Mouse (Mus musculus) MEL (cell line): ENCODE results near the gene Egfl7. TPM values are rescaled to one million over a fixed set of nuclear protein-coding genes. Genes with fewer than 3 reads are reported as not detected.

ENCODE experiments used
- DNase-seq: peaks from one replicate; pipeline ENCODE4 v3.0.0; 2011; ENCODE audit warnings: low read depth, low spot score
- H3K27ac ChIP-seq: 2 replicates; pipeline ENCODE4 v1.5.1; 2012; ENCODE audit warnings: low read depth, mild to moderate bottlenecking, control low read depth, low read length, moderate library complexity; ENCODE audit not compliant: control insufficient read depth
- H3K27me3 ChIP-seq, 2 experiments: fragments of 150-350 bp in 1 of 2; sonication (generic) in 1 of 2; 2 replicates each; pipeline ENCODE4 v1.6.1; 2012; ENCODE audit warnings: low read length in 2 of 2, mild to moderate bottlenecking in 2 of 2, improper control_type of control experiment in 1 of 2, moderate library complexity in 1 of 2; ENCODE audit not compliant: insufficient read depth in 2 of 2, control insufficient read depth in 1 of 2
- H3K36me3 ChIP-seq, 2 experiments: 2 replicates each; pipeline ENCODE4 v1.6.1; 2012 to 2014; ENCODE audit warnings: low read length in 2 of 2, improper control_type of control experiment in 1 of 2, inconsistent platforms in 1 of 2, mild to moderate bottlenecking in 1 of 2; ENCODE audit not compliant: insufficient read depth in 2 of 2, control insufficient read depth in 1 of 2
- H3K4me1 ChIP-seq, 2 experiments: fragments of 150-350 bp in 1 of 2; sonication (generic) in 1 of 2; 2 replicates each; pipeline ENCODE4 v1.6.1; 2012; ENCODE audit warnings: low read length in 2 of 2, improper control_type of control experiment in 1 of 2, mild to moderate bottlenecking in 1 of 2; ENCODE audit not compliant: insufficient read depth in 2 of 2, control insufficient read depth in 1 of 2
- H3K4me3 ChIP-seq, 2 experiments: fragments of 150-350 bp in 1 of 2; sonication (generic) in 1 of 2; 2 replicates each; pipeline ENCODE4 v1.5.1; 2012; ENCODE audit warnings: low read depth in 2 of 2, low read length in 2 of 2, mild to moderate bottlenecking in 2 of 2, moderate library complexity in 2 of 2, control low read depth in 1 of 2, improper control_type of control experiment in 1 of 2; ENCODE audit not compliant: control insufficient read depth in 1 of 2, insufficient read depth in 1 of 2
- H3K79me2 ChIP-seq: 2 replicates; pipeline ENCODE4 v1.6.1; 2012; ENCODE audit warnings: mild to moderate bottlenecking, low read length, moderate library complexity; ENCODE audit not compliant: control insufficient read depth, poor library complexity, insufficient read depth
- H3K9ac ChIP-seq: 2 replicates; pipeline ENCODE4 v1.6.1; 2012; ENCODE audit warnings: low read depth, mild to moderate bottlenecking, control low read depth, low read length, moderate library complexity; ENCODE audit not compliant: control insufficient read depth, poor library complexity, severe bottlenecking
- H3K9me3 ChIP-seq: fragments of 150-350 bp; sonication (generic); replicated peaks from 2 replicates; pipeline ENCODE4 v1.6.1; 2012; ENCODE audit warnings: mild to moderate bottlenecking, low read length, improper control_type of control experiment, moderate library complexity; ENCODE audit not compliant: insufficient read depth
- BHLHE40 ChIP-seq: IDR thresholded peaks from 2 replicates; pipeline ENCODE4 v1.6.1; 2012; ENCODE audit warnings: low read depth, mild to moderate bottlenecking, inconsistent platforms, low read length, improper control_type of control experiment, borderline replicate concordance
- CHD1 ChIP-seq: IDR thresholded peaks from 2 replicates; pipeline ENCODE4 v1.6.1; 2012; ENCODE audit warnings: low read depth, mild to moderate bottlenecking, inconsistent platforms, low read length, improper control_type of control experiment
- CHD2 ChIP-seq: IDR thresholded peaks from 2 replicates; pipeline ENCODE4 v1.6.1; 2011; ENCODE audit warnings: low read length, improper control_type of control experiment
- CTCF ChIP-seq, 3 experiments: IDR thresholded peaks in 2 of 3; conservative IDR thresholded peaks in 1 of 3; 2 replicates each; pipeline ENCODE4 v1.5.1; 2011 to 2012; ENCODE audit warnings: low read length in 3 of 3, low read depth in 2 of 3, mild to moderate bottlenecking in 2 of 3, improper control_type of control experiment in 1 of 3, inconsistent platforms in 1 of 3, mixed read lengths in 1 of 3, moderate library complexity in 1 of 3; ENCODE audit not compliant: control insufficient read depth in 1 of 3, insufficient read depth in 1 of 3, poor library complexity in 1 of 3, severe bottlenecking in 1 of 3
- GABPA ChIP-seq: IDR thresholded peaks from 2 replicates; pipeline ENCODE4 v1.6.1; 2012; ENCODE audit warnings: low read depth, mild to moderate bottlenecking, inconsistent platforms, low read length, improper control_type of control experiment, moderate library complexity
- GATA1 ChIP-seq: IDR thresholded peaks from 2 replicates; pipeline ENCODE4 v1.6.1; 2011; ENCODE audit warnings: low read depth, low read length, improper control_type of control experiment
- JUND ChIP-seq: IDR thresholded peaks from 2 replicates; pipeline ENCODE4 v1.6.1; 2011; ENCODE audit warnings: low read depth, mild to moderate bottlenecking, improper control_type of control experiment, low read length
- MAX ChIP-seq: IDR thresholded peaks from 2 replicates; pipeline ENCODE4 v1.6.1; 2011; ENCODE audit warnings: low read length, improper control_type of control experiment
- MEF2A ChIP-seq: IDR thresholded peaks from 2 replicates; pipeline ENCODE4 v1.6.1; 2014; ENCODE audit warnings: low read depth, mild to moderate bottlenecking, inconsistent platforms, low read length, improper control_type of control experiment; ENCODE audit not compliant: poor library complexity, insufficient replicate concordance, severe bottlenecking; ENCODE audit errors: extremely low read depth
- MYC ChIP-seq: IDR thresholded peaks from 2 replicates; pipeline ENCODE4 v1.6.1; 2011; ENCODE audit warnings: low read depth, mild to moderate bottlenecking, low read length, improper control_type of control experiment, moderate library complexity
- NELFE ChIP-seq: IDR thresholded peaks from 2 replicates; pipeline ENCODE4 v1.6.1; 2011; ENCODE audit warnings: low read depth, low read length, improper control_type of control experiment
- NRF1 ChIP-seq: IDR thresholded peaks from 2 replicates; pipeline ENCODE4 v1.6.1; 2014; ENCODE audit warnings: low read depth, mild to moderate bottlenecking, inconsistent platforms, low read length, improper control_type of control experiment, moderate library complexity; ENCODE audit not compliant: poor library complexity, insufficient read depth, severe bottlenecking
- POLR2A ChIP-seq, 2 experiments: IDR thresholded peaks; 2 replicates each; pipeline ENCODE4 v1.6.1; 2011 to 2012; ENCODE audit warnings: low read length in 2 of 2, mild to moderate bottlenecking in 2 of 2, control low read depth in 1 of 2, improper control_type of control experiment in 1 of 2, low read depth in 1 of 2, moderate library complexity in 1 of 2; ENCODE audit not compliant: control insufficient read depth in 1 of 2, insufficient read depth in 1 of 2, poor library complexity in 1 of 2
- POLR2AphosphoS2 ChIP-seq: IDR thresholded peaks from 2 replicates; pipeline ENCODE4 v1.6.1; 2011; ENCODE audit warnings: low read length, improper control_type of control experiment
- POLR2AphosphoS5 ChIP-seq: IDR thresholded peaks from 2 replicates; pipeline ENCODE4 v1.6.1; 2012; ENCODE audit warnings: low read depth, borderline replicate concordance, mild to moderate bottlenecking, inconsistent platforms, low read length, moderate library complexity, mixed read lengths
- SMC3 ChIP-seq: IDR thresholded peaks from 2 replicates; pipeline ENCODE4 v1.6.1; 2011; ENCODE audit warnings: low read depth, low read length, improper control_type of control experiment
- TBP ChIP-seq: IDR thresholded peaks from 2 replicates; pipeline ENCODE4 v1.8.0; 2011; ENCODE audit warnings: low read depth, low read length, improper control_type of control experiment
- UBTF ChIP-seq: IDR thresholded peaks from 2 replicates; pipeline ENCODE4 v1.6.1; 2012; ENCODE audit warnings: low read depth, mild to moderate bottlenecking, inconsistent platforms, low read length, improper control_type of control experiment, moderate library complexity, borderline replicate concordance; ENCODE audit not compliant: insufficient read depth
- ZC3H11A ChIP-seq: IDR thresholded peaks from 2 replicates; pipeline ENCODE4 v1.6.1; 2012; ENCODE audit warnings: low read depth, mild to moderate bottlenecking, inconsistent platforms, low read length, improper control_type of control experiment
- ZKSCAN1 ChIP-seq: IDR thresholded peaks from 2 replicates; pipeline ENCODE4 v1.6.1; 2012; ENCODE audit warnings: low read depth, mild to moderate bottlenecking, inconsistent platforms, low read length, improper control_type of control experiment, moderate library complexity
- ZMIZ1 ChIP-seq: IDR thresholded peaks from 2 replicates; pipeline ENCODE4 v1.6.1; 2012; ENCODE audit warnings: low read depth, mild to moderate bottlenecking, inconsistent platforms, low read length, improper control_type of control experiment, moderate library complexity
- ZNF384 ChIP-seq: IDR thresholded peaks from 2 replicates; pipeline ENCODE4 v1.6.1; 2012; ENCODE audit warnings: low read depth, mild to moderate bottlenecking, inconsistent platforms, low read length, improper control_type of control experiment
- polyA plus RNA-seq, 2 experiments: library from polyadenylated mRNA; stranded (reverse) in 1 of 2; unstranded in 1 of 2; fragments of >175 nt in 1 of 2; fragments of >200 nt in 1 of 2; gene quantifications; 2 replicates each; pipeline versions ENCODE4 v1.2.1 to v1.2.4; 2012; ENCODE audit warnings: low replicate concordance in 2 of 2, low read depth in 1 of 2; ENCODE audit not compliant: insufficient read length in 2 of 2, insufficient read depth in 1 of 2, missing spikeins in 1 of 2
- total RNA-seq: library from RNA; depleted of rRNA; stranded (reverse); fragments of 300-350 nt; gene quantifications from 2 replicates; pipeline ENCODE4 v1.2.3, GENCODE M21; 2012

The Egfl7 gene
- total and polyA plus RNA-seq, 3 experiments, result 73.9 to 125 TPM; not detected in 1

DNA sequence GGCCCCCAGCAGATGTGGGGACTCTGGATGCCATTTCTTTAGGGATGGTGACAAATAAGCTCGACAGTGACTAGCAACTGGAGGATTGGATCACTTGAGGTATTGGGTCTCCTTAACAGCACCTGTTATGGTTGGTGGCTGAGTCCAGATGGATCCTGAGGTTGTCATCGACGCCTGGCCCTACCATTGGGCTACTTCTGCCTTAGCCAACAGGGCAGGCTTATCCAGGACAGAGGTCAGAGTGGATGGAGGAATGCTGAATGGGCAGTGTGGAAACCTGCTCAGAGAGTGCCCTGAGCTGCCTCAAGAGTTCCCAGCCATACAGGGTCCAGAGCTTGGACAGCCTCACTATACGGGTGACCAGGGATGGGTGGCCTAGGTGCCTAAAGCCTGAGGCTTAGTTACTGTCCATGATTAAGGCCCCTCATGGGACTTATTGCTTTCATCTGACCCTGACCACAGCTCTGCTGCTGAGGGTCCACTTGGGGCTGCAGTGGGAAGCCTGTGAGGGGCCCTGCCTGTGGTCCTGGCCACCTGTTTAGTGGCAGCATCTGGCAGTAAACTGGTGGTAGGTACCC lies 54.2 kb downstream of the Egfl7 start:
- H3K9me3 ChIP-seq, result no peaks in the 10 kb centered on the region
- H3K79me2 ChIP-seq, result peaks cover 14% of the 10 kb centered on the region
- no peak overlapping the region for H3K9ac ChIP-seq
- DNase-seq, result peak; percentile 65
- H3K4me3 ChIP-seq, result no peak overlapping the region
- H3K4me1 ChIP-seq, result peaks cover 0 to 11% of the 10 kb centered on the region in 2 experiments; a peak in 2 of 4 replicates
- H3K27me3 ChIP-seq, result no peaks in the 10 kb centered on the region
- TF ChIP-seq NRF1 (no peak), ZMIZ1 (peak; percentile 10; the same call in 1 of the 2 replicates), POLR2A (IDR thresholded peaks at IDR 0.05; ENCODE audit: control insufficient read depth in 1 of 2, insufficient read depth in 1 of 2, low read depth in 1 of 2, low read length in 2 of 2, poor library complexity in 1 of 2) (peak in 1 of 2 experiments; percentile 16; a peak in 2 of 4 replicates), POLR2AphosphoS2 (peak; percentile 46; the same call in 1 of the 2 replicates), POLR2AphosphoS5 (peak; percentile 72)
- peaks cover 14 to 17% of the 10 kb centered on the region in 2 experiments for H3K36me3 ChIP-seq
- no peak overlapping the region for H3K27ac ChIP-seq

DNA sequence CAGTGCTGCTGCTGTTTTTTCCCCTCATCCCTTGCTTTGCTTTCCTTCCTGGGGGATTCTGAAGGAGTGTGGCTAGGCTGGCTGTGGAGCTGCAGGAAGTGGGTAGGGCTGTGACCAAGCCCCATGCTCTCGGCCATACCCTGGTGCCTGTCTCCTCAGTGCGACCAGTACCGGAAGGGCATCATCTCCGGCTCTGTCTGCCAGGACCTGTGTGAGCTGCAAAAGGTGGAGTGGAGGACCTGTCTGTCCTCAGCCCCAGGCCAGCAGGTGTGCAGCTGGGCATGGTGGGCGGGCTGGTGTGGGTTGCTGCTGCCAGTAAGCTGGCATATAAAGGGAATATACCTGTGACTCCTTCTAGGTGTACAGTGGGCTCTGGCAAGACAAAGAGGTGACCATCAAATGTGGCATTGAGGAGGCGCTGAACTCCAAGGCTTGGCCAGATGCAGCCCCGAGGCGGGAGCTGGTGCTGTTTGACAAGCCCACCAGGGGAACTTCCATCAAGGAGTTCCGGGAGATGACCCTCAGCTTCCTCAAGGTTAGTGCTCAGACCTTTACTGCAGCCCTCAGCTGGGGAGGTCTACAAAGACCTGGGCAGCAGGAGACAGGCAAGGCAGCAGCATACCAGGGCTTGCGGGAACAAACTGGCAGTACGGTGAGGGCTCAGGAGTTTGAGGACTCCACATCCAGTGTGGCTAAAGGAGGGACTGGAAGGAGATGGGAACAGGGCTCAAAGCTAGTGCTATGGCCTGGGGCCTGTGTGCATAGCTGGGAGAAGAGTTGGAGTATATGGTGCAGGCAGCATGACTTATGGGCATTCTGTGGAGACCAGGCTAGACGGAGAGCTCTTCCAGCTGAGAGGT lies 55.0 kb downstream of the Egfl7 start:
- H3K36me3 ChIP-seq, result peaks cover 14 to 17% of the 10 kb centered on the region in 2 experiments
- TF ChIP-seq MAX, result no peak
- TF ChIP-seq ZC3H11A, result no peak
- TF ChIP-seq UBTF, result no peak
- peak; percentile 81 for TF ChIP-seq ZMIZ1
- peak; percentile 28; the same call in 1 of the 2 replicates for TF ChIP-seq SMC3
- peak; percentile 49 for TF ChIP-seq POLR2AphosphoS5
- TF ChIP-seq NRF1, result no peak
- no peak for TF ChIP-seq MEF2A
- TF ChIP-seq ZNF384, result no peak
- no peak; the same call in 1 of the 2 replicates for TF ChIP-seq BHLHE40
- no peak for TF ChIP-seq JUND
- no peak for TF ChIP-seq GABPA
- TF ChIP-seq MYC, result 0 out of 2 replicates have a peak, but pooled peaks have one; percentile 40
- TF ChIP-seq CHD1, result no peak
- no peak for TF ChIP-seq ZKSCAN1
- TF ChIP-seq CTCF (IDR thresholded peaks at IDR 0.05 in 2 of 3, conservative IDR thresholded peaks at IDR 0.05 in 1 of 3; ENCODE audit: control insufficient read depth in 1 of 3, insufficient read depth in 1 of 3, low read depth in 2 of 3, low read length in 3 of 3, poor library complexity in 1 of 3, severe bottlenecking in 1 of 3), result no peak
- peak in 1 of 2 experiments; percentile 45; a peak in 2 of 4 replicates for TF ChIP-seq POLR2A (IDR thresholded peaks at IDR 0.05; ENCODE audit: control insufficient read depth in 1 of 2, insufficient read depth in 1 of 2, low read depth in 1 of 2, low read length in 2 of 2, poor library complexity in 1 of 2)
- TF ChIP-seq NELFE, result peak; percentile 47
- TF ChIP-seq TBP, result no peak
- peak; percentile 76 for TF ChIP-seq POLR2AphosphoS2
- no peak for TF ChIP-seq GATA1
- peak; percentile 31; the same call in 1 of the 2 replicates for TF ChIP-seq CHD2
- peaks cover 22% of the 10 kb centered on the region for H3K79me2 ChIP-seq
- no peaks in the 10 kb centered on the region for H3K9me3 ChIP-seq
- H3K4me3 ChIP-seq, result no peak overlapping the region
- peak; percentile 66 for DNase-seq
- H3K27ac ChIP-seq, result no peak overlapping the region
- H3K9ac ChIP-seq, result no peak overlapping the region
- H3K27me3 ChIP-seq, result no peaks in the 10 kb centered on the region
- peaks cover 0 to 11% of the 10 kb centered on the region in 2 experiments; a peak in 2 of 4 replicates for H3K4me1 ChIP-seq
